Mouse (Mus musculus): ENCODE results near the gene Tnfsf11. TPM values are rescaled to one million over a fixed set of nuclear protein-coding genes. Genes with fewer than 3 reads are reported as not detected.

The Tnfsf11 gene
- total RNA-seq (2021) = not detected

DNA sequence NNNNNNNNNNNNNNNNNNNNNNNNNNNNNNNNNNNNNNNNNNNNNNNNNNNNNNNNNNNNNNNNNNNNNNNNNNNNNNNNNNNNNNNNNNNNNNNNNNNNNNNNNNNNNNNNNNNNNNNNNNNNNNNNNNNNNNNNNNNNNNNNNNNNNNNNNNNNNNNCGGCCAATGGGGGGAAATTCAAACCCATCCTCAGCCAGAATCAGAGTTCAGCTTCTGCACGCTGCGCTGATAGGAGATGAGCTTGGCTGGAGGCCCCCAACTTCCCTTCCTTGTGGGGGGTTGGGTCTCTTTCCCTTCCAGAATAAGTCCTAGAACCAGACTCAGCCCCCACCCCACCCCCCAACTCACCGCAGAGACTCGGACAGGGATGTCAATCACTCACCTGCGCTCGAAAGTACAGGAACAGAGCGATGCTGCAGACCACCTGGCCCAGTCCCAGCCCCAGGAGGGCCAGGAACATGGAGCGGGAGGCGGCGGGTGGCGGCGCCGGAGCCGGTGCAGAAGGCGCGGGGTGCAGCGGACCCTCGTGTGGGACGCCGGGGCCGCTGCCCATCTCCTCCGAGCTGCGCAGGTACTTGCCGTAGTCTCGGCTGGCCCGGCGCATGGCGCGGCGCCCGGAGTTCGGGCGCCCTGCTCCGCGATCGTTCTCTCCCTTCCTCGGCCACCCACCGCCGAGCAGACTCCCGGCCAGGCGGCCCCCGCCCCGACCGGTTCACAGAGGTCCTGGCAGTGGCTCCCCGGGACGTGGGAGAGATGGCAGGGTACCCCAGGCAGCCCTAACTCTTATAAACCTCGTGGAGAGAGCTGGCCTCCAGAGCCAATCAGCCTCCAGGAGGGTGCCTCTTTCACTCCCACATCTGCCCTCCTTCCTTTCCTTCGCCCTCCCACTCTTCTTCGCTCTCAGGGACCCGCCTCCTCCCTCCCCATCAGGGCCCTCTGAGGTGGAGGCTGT lies at the start of gene Tnfsf11:
Gene Tnfsf11, minus strand, starts transcription at position 758 of the 952 bp plus-strand sequence.
- peak; percentile 5 to 10 for DNase-seq
- intact Hi-C loops (cut with DNase I) = no loop called here

DNA sequence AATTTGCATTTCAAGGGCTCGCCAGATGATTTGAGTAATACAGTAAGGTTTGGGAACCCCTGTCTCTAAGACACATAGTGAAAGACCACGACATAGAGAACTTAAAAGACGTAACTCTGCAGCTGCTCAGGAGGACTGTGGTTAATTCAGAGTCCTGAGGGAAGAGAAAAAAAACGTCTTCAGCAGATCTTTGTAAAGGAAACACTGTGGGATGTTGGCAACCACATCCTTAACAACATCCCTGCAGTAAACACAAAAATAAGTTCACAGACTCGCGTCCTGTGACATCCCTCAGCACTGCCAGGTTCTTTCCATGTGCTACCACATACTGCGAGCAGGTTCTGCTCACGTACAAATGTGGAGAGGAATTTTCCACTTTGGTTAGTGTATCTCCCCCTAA lies 48.9 kb upstream of the Tnfsf11 start:
- intact Hi-C loops (cut with DNase I) = no loop called here
- DNase-seq = no peak

DNA sequence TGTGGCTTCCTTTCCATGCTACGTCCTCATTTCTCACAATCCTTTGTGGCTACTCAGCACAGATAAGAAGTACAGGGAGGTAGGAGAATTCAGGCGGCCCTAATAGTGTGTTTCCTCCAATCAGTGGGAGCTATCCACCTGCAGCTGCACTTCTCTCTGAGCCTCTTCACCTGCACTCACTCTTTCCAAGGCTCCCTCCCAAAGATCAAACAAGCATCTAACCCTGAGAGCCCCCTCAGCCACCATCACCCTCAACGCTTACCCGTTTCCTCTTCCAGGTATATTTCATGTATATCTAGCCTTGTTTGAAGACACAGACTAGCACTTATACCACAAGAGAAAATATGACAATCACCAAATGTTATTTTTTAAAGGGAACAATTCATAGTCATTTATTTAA lies 47.5 kb upstream of the Tnfsf11 start:
- intact Hi-C loops (cut with DNase I) = no loop called here
- DNase-seq = no peak

DNA sequence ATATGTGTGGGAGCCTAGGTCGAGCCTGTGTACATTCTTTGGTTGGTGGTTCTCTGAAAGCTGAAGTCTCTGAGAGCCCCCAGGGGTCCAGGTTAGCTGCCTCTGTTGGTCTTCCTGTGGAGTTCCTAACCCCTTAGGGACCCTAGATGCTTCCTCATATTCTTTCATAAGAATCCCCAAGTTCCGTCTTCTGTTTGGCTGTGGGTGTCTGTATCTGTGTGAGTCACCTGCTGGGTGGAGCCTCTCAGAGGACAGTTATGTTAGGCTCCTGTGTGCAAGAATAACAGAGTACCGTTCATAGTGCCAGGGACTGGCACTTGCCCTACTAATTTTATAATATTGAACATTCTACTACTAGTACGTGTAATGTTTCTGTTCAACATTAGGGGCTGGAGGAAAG lies 45.0 kb upstream of the Tnfsf11 start:
- intact Hi-C loops (cut with DNase I) = no loop called here

DNA sequence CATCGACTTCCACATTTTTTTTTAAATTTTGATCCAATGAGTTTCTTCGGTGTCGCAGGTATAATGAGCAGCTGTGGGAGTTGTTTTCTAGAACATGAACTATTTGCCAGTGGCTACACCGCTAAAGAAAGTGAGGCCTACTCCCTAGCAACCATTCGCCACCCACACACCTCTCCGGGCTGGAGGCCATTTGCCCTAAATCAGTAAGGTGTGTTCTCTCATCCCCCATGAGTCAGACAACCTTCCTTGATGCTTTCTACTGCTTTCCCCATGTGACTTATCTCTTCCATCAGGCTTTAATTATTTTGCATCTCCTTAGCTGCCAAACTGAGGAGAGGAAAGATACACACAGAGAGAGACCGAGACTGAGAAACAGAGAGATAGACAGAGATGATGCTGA lies 43.7 kb upstream of the Tnfsf11 start:
- DNase-seq = no peak
- intact Hi-C loops (cut with DNase I) = no loop called here

More for the DNA sequence above, 45.0 kb upstream of the Tnfsf11 start:
- no peak for DNase-seq

DNA sequence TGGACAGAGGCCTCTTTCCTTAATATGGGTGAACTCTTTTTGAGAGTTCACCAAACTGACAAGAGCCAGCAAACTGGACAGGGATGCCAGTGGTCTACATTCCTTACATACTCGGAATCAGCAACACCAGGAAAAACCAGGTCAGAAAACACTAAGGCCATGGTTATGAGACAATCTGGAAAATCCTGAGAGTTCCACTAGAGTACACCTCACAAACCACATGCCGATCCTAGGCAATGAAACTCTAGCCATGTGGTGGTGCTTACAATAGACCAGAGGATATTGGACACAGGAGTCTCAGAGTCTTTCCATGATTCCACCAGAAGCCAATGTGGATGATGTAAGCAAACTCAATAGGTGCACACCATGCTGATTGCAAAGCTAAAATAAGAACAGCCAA lies 39.9 kb upstream of the Tnfsf11 start:
- intact Hi-C loops (cut with DNase I) = no loop called here

DNA sequence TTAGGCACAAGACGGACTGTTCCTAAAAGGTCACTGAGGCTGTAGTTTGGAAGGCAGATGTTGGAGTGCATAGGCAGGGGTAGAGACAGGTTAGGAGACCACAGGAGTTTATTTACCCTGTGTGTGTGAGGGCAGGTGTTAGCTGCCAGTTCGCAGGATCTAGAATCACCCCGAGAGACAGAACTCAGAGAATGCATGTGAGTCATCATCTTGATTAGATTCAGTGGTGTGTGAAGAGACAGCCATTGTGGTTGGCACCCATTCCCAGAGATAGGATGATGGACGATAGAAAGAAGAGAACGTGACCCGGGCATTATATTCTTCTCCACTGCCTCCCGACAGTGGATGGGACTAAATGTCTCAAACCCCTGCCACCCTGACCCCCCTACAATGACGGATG lies 35.2 kb upstream of the Tnfsf11 start:
- DNase-seq = no peak
- intact Hi-C loops (cut with DNase I) = no loop called here

More for the DNA sequence above, 39.9 kb upstream of the Tnfsf11 start:
- no peak for DNase-seq

DNA sequence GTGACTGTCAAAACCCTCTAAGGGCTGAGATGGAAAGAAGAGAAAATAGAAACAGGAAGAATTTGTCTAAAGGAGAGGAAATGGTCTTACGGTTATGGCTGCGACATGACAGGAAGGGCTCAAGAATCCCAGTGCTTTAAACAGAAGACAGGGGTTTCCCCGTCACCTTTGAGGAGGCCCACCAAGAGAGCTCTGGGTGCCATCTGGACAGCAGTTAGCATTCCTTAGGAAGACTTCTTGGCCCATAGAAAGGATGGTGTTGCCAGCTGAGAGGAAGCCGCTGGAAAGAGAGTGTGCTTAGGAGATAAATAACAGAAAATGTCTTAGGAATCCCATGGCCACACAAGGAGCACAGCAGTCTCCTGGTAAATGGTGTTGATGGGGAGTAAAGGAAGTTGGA lies 34.3 kb upstream of the Tnfsf11 start:
- no peak for DNase-seq
- intact Hi-C loops (cut with DNase I) = no loop called here

DNA sequence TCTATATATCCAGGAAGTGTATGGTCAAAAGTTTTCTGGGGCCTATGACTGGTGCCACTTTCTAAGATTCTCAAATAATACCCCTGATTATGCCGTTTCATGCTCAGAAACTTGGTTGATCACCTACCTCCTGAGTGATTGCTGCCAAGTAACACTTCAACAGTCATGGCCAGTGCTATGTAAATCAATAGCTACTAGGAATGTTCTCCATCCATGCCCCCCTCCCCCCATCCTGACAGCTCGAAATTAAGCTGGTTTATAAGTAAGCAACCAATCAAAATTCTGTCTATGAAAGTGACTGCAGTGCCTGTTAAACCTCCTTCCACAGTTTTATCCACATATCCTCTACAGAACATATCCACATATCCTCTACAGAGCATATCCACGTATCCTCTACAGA lies 25.5 kb upstream of the Tnfsf11 start:
- intact Hi-C loops (cut with DNase I) = no loop called here
- DNase-seq = no peak

DNA sequence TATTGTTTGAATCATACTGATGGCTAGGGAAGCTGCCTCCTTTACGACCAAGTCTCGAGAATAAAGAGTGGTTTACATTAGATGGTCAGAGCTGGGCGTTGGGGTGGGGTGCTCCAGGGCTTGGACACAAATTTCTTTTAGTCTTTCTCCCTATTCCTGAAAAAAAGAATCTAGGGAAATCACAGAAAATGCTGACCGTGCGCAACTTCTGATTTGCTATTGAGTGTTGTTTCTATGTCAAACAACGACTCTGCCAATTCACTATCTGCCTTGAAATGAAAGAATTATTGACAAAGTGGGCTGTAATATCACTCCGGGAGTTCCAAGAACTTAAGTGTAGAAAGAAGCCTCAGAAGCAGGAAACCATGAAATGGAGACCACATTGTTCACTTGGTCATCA lies 23.5 kb upstream of the Tnfsf11 start:
- no peak for DNase-seq
- intact Hi-C loops (cut with DNase I) = no loop called here

DNA sequence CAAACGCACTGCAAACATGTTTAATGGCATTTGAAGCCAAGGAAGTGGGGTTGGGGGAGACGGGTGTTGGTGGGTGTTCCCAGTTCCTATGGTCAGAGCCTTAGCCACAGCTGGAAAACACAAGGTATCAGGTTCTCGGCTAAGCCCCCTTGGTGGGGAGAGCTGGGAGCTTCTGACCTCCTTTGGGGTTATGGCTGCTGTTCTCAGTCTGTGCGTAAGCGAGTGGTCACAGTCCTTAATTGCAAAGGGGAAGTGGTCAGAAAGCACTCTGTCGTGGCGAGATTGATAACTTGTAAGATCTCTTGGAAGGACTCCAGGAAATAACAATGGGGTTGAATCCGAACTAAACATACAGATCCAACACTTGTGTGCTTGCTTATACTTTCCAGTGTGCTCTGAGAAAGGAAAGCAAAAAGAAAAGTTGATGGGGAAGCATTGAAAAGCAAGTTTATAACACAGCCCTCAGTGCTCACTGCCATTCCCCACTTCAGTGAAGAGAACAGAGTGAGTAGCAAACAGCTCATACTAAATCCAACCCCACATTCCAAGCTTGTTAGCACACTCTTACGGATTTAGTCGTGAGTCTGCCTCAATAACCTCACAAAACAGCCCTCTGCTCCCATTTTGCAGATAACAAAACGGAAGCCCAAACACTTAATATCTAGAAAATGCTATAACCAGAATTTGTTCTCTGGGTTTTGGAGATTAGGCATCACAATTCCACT lies 22.9 kb upstream of the Tnfsf11 start:
- peak in 1 of 2 experiments; percentile 11 for DNase-seq
- intact Hi-C loops (cut with DNase I) = no loop called here

DNA sequence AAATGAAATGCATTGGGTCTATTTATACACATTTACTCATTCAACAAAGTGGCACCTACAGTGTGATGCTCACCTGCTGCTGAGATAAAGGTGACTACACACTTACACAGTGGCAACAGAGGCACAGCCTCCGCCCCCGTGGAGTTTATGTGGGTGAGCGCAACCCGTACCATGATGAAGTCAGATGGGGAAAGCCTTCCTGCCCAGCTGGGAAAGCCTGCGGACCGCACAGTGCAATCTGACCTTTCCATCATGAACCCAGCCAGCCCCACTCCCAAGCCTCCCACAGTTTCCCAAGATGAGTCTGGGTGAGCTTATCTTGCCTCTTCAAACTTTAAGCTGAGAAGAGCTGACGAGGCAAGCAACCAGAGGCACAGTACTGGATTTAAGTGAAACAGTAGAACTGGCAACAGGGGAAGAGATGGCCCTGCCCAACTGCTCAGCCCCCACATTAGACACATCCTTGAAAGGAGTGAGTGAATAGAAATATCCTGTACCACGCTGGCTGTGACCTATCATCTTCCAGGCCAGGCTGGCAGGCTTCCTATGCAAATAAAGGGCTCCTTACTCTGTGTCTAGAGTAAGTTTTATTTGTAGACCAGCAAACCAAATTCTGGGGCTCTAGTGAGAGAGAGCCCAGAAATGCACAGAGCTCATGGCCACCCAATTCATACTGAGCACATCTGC lies 22.1 kb upstream of the Tnfsf11 start:
- peak; percentile 15 to 19 for DNase-seq

DNA sequence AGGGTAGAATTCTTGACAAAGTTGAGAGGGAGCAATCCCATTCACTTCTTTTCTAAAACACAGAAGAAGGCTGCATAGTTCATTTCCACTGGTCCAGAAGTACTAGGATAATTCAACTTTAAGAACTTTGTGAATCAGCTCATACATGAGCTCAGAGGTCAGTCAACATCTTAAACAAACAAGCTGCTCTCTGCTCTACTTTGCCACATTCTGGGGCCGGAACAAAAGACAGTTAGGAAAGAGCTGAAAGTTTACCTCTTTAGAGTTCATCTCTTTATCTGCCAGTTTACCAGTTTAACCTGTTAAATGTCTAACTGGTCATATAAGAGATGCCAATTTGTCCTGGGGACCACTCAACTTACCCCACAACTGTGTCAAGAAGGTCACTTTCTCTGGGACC lies 15.5 kb upstream of the Tnfsf11 start:
- intact Hi-C loops (cut with DNase I) = no loop called here
- DNase-seq = no peak

More for the DNA sequence above, 22.1 kb upstream of the Tnfsf11 start:
- intact Hi-C loops (cut with DNase I) = no loop called here

DNA sequence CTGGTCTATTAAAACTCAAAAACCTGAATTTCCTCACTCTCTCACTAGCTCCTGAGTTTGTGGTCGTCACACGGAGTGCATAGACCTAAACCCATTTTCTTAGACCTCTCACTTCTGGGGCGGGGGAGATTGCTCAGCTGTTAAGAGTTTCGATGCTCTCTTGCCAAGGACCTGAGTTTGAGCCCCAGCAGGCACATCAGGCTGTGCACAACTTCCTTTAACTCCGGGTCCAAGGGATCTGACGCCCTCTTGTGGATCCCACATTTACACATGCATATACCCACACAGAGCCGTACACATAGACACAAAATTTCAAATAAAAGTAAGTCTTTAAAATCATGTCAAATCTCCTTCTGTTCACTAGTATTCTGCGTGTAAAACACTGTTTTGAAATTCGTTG lies 15.1 kb upstream of the Tnfsf11 start:
- intact Hi-C loops (cut with DNase I) = no loop called here
- DNase-seq = no peak

DNA sequence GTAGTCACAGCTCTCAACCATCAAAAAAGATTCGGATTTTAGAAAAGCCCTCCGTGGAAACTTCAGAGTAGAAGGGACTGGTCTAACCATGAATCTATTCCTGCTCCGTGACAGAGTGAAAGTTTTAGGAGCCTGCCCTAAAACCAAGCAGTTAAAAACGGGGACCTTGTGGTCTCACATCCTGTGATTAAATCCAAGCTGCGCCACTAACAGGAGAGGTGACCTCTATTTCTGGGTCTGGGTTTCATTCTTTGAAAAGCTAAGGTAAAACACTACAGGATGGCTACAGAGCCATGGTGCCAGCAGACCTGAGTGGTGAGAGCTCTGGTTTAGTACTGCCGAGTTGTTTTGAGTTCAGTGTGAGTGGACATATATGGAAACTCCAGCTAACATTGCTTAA lies 12.4 kb upstream of the Tnfsf11 start:
- no peak for DNase-seq
- intact Hi-C loops (cut with DNase I) = no loop called here

DNA sequence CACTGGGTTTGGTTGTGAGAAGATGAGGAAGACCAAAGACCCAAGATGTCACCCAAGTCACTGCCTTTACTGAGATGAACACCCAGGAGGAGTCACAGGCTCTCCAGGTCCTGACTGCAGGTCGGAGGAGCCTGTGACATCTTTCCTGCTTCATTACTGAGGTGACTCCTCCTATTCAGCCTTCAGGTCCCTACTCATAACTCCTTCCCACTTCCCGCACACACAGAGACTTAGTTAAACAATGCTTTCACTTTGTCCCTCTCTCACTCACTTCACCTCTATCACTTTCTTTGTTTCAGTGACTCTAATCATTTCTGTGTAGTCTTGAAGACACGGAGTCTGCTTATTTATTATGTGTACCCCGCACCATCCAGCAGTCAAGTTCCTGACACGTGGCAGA lies 11.7 kb upstream of the Tnfsf11 start:
- DNase-seq = no peak
- intact Hi-C loops (cut with DNase I) = no loop called here

DNA sequence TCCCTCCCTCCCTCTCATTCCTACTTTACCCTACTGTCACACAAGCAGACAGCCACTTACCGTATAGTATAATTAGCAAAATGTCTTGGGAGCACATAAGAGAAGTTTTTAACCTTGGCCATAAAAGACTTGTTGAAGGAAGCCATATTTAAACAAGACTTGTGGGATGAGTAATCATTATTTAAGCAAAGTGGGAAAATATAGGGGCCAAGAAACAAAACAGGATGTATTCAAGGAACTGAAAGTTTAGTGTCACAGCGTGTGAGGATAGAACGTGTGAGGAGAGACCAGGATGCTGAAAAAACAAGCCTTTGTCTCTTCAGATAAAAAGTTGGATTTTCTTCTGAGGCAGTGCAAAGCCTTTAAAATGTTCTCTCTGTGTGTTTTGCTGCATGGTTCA lies 11.2 kb upstream of the Tnfsf11 start:
- DNase-seq = no peak
- intact Hi-C loops (cut with DNase I) = no loop called here

DNA sequence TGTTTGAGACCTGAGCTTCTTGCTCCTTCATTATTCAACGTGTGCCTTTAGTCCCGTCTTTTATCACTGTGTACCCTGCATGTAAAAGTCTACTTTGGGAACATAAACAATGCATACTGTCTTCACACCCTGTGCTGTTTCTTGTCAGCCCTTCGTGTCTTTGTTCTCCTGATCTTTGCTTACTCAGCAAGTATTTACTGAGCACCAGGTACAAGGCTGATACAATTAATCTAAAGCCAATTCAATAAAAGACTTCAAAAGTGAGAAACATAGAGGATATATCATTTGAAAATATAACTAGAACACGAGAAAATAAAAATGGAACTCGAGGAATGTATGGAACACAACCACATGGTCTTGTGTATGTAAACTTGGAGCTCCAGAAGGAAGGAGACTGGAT lies 9.8 kb upstream of the Tnfsf11 start:
- intact Hi-C loops (cut with DNase I) = no loop called here
- DNase-seq = no peak

DNA sequence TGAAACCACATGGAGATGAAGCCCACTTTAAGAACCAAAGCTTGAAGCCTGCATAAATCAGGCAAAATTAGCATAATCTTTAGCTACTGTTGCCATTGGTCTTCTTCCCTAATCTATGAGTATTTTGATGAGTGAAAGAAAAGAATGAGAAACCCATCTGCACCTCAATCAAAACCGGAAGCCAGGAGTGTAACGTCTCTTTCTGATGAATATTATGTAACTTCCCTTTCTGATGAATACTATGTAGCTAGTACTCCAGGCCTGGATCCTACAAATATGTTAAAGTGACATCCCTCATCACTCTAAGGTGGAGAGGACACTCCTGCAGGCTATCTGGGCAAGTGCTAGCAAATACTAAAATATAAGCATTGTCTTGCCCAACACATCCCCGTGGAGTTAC lies 6.9 kb downstream of the Tnfsf11 start:
- intact Hi-C loops (cut with DNase I) = no loop called here
- no peak for DNase-seq

DNA sequence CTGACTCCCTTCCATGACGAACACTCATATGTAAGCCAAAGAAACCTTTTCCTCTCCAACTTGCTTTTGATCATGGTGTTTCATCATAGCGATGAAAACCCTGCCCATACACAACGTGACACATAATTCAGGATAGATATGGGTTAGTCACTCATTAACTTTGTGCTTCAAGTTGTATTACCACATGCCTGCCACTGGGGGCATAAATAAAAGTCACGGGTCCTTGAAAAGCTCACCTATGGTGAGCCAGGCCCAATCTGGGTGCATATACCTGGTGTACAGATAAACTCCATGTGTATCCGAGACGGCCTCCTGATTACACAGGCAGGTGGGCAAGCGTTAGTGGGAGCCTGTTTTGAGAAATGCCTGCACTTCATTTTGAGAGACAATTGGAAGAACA lies 15.2 kb downstream of the Tnfsf11 start:
- DNase-seq = no peak
- intact Hi-C loops (cut with DNase I) = no loop called here

DNA sequence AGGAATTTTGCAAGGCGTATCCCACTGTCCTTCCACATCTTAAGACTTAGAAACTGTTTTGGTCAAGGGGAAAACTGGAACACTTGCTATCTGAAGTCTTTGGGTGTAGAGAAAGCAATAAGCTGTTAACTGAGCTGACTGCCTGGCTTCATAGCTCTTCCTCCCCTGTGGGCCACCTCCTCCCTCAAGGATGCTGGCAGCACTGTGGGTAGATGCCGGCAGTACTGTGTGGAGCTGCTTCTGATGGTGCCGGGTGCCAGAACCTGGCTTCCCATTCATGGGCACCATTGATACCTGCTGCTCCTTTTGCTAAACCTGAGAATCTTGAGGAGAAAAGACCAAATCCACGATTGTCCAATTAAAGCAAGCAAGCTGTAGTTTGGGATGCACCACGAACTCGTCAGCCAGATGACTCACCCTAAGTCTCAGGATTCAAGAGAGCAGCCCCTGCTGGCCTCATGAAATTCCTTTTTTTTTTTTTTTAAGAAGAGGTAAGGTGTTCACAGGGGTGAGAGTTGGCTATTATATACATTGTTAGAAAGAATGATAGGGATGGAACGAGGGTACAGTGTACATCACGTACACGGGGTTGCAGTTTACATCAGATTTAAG lies 17.8 kb downstream of the Tnfsf11 start:
- no peak for DNase-seq

More for the DNA sequence above, 17.8 kb downstream of the Tnfsf11 start:
- intact Hi-C loops (cut with DNase I) = loop anchor here (5.0 kb wide), 2 partner anchors 192 to 1148 kb away; no protein-coding TSS in a partner anchor
